Mouse (Mus musculus) testis, postnatal 10 days (tissue): ENCODE results near the gene Slc24a4.
A peak's percentile ranks its signal among the peaks of the same experiment; 100 is the strongest.
"Not testable (repeated sequence)": the region's sequence is repeated elsewhere in the genome, so short reads cannot be mapped to it uniquely, and the experiment has no call there.

ENCODE experiments used
- DNase-seq: peaks from one replicate; pipeline ENCODE4 v3.0.0; 2021; ENCODE audit warnings: low spot score

The Slc24a4 gene

GRCm38 (mm10) chr12:102250316-102250715 is 121.8 kb downstream of the Slc24a4 start:
- no peak for DNase-seq

GRCm38 (mm10) chr12:102251070-102251469 is 122.5 kb downstream of the Slc24a4 start:
- no peak for DNase-seq

GRCm38 (mm10) chr12:102251985-102252384 is 123.5 kb downstream of the Slc24a4 start:
- DNase-seq = no peak

- DNase-seq = no peak
Measured at GRCm38 (mm10) chr12:102252525-102252924, 124.0 kb downstream of the Slc24a4 start.

GRCm38 (mm10) chr12:102255012-102255411 is 126.5 kb downstream of the Slc24a4 start:
- DNase-seq = no peak

- no peak for DNase-seq
Measured at GRCm38 (mm10) chr12:102258522-102259112, 130.1 kb downstream of the Slc24a4 start.

- no peak for DNase-seq
Measured at GRCm38 (mm10) chr12:102261933-102262396, 133.4 kb downstream of the Slc24a4 start.

- no peak for DNase-seq
Measured at GRCm38 (mm10) chr12:102262809-102263208, 134.3 kb downstream of the Slc24a4 start.

- no peak for DNase-seq
Measured at GRCm38 (mm10) chr12:102263249-102263648, 134.7 kb downstream of the Slc24a4 start.

- no peak for DNase-seq
Measured at GRCm38 (mm10) chr12:102266433-102266832, 137.9 kb downstream of the Slc24a4 start.

GRCm38 (mm10) chr12:102269144-102269543 is 140.6 kb downstream of the Slc24a4 start:
- no peak for DNase-seq

- no peak for DNase-seq
Measured at GRCm38 (mm10) chr12:102270776-102271405, 142.4 kb downstream of the Slc24a4 start.

- no peak for DNase-seq
Measured at GRCm38 (mm10) chr12:102271447-102271846, 142.9 kb downstream of the Slc24a4 start.

GRCm38 (mm10) chr12:102275833-102276443 is 147.4 kb downstream of the Slc24a4 start:
- no peak for DNase-seq

GRCm38 (mm10) chr12:102280290-102280689 is 151.8 kb downstream of the Slc24a4 start:
- not testable (repeated sequence) for DNase-seq

- DNase-seq = no peak
Measured at GRCm38 (mm10) chr12:102280867-102281503, 152.5 kb downstream of the Slc24a4 start.

- no peak for DNase-seq
Measured at GRCm38 (mm10) chr12:102282126-102282525, 153.6 kb downstream of the Slc24a4 start.

- peak; percentile 71 for DNase-seq
Measured at GRCm38 (mm10) chr12:102282763-102283482, 154.4 kb downstream of the Slc24a4 start, which contains the start of gene Rin3. Rin3 (plus strand) TSS chr12:102283048.

GRCm38 (mm10) chr12:102283483-102284266 is 155.1 kb downstream of the Slc24a4 start:
- peak; percentile 87 for DNase-seq

- DNase-seq = no peak
Measured at GRCm38 (mm10) chr12:102284267-102284610, 155.7 kb downstream of the Slc24a4 start.

GRCm38 (mm10) chr12:102284618-102285159 is 156.2 kb downstream of the Slc24a4 start:
- no peak for DNase-seq
